Mouse (Mus musculus) left cerebral cortex, adult 18-20 months (tissue): ENCODE results near the gene Ttc37. TPM values are rescaled to one million over a fixed set of nuclear protein-coding genes. Genes with fewer than 3 reads are reported as not detected.
A peak's percentile ranks its signal among the peaks of the same experiment; 100 is the strongest.

Source experiments
- DNase-seq, 2 experiments: peaks; one replicate each; pipeline ENCODE4 v3.0.0; 2021 to 2022; ENCODE audit warnings: low spot score in 2 of 2, mixed read lengths in 1 of 2
- long read RNA-seq, 2 experiments: library from polyadenylated mRNA; stranded (forward); transcript quantifications; one replicate each; pipeline ENCODE4 v2.0.0; 2021
- total RNA-seq, 2 experiments: library from RNA; stranded (reverse); gene quantifications; 2 replicates each; pipeline ENCODE4 v1.2.3; 2021

Gene Ttc37
- total RNA-seq: 10 to 100 TPM; 17.9 to 21.5 TPM
- long read RNA-seq, experiment 1, full-length matches to known transcripts: 3 of 12 reads
- long read RNA-seq, experiment 1, partial matches to known transcripts: 5 of 12 reads
- long read RNA-seq, experiment 1, other reads (novel, unspliced or antisense): 4 of 12 reads
- long read RNA-seq, experiment 2, full-length matches to known transcripts: 5 of 7 reads
- long read RNA-seq, experiment 2, partial matches to known transcripts: 0 of 7 reads
- long read RNA-seq, experiment 2, other reads (novel, unspliced or antisense): 2 of 7 reads

DNA sequence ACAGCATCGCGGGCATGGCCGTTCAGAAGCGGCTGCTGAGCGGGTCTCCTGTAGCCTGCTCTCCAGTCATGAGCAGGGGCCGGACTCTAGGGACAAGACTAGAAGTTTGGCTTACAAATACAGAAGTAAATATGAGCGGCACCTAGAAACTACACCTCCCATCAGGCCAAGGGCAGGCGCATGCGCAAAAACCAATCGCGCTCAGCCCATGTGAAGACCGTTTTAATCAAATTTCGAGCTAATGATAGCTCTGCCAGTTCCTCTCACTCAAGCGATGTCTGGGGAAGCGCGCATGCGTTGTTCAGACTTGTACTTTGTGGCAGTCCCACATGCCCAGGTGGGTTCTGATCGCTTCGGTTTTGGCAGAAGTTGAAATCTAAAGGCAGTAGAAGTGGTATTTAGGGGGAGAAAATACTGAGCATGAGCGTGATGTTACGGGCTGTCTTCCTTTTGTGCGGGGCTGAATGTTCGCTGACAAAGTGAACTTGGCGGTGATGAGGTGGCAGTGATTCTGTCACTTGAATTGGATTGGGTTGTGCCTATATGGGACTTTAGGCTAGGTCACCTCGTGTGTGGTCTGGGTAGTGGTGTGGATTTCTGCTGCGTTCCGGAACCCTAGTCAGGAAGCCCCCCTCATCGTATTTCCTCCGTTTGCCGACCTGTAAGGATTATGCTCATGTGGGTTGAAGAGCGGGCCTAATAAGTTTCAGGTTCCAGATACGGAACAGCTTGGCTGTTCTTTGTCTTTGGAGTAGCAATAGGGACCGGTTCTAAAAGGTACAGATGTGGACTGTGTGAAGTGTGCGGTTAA, at the start of gene Ttc37, which contains the start of gene Arsk:
Ttc37 (plus strand) TSS at position 242 of the 811 bp plus-strand sequence.
Arsk (minus strand) TSS at position 168 of the 811 bp plus-strand sequence.
- DNase-seq: peak; percentile 91 to 94

GRCm38 (mm10) chr13:76055391-76056232, 42.9 kb upstream of the Ttc37 start:
- peak; percentile 41 to 44 for DNase-seq

GRCm38 (mm10) chr13:76056261-76056724, 42.2 kb upstream of the Ttc37 start:
- peak; percentile 73 to 86 for DNase-seq

DNA sequence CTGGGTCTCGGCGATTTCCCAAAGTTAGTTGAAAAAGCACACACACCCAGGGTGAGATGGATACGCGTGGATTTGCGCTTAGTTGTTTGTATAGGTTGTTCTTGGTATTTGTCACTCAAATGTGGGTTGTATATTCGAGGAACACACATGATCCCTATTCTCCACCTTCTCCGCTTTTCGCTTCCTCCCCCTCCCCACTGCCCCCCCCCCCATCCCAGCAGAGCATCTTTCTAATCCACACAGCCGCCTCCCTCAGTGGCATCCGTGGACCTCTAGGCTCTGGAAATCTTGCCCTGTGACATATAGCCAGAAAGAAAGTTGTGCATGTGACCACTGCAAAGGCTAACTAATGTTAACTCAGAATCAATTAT, 41.7 kb upstream of the Ttc37 start, which contains the start of gene Gpr150:
Gpr150 (minus strand) TSS at position 101 of the 371 bp plus-strand sequence.
- DNase-seq: no peak

DNA sequence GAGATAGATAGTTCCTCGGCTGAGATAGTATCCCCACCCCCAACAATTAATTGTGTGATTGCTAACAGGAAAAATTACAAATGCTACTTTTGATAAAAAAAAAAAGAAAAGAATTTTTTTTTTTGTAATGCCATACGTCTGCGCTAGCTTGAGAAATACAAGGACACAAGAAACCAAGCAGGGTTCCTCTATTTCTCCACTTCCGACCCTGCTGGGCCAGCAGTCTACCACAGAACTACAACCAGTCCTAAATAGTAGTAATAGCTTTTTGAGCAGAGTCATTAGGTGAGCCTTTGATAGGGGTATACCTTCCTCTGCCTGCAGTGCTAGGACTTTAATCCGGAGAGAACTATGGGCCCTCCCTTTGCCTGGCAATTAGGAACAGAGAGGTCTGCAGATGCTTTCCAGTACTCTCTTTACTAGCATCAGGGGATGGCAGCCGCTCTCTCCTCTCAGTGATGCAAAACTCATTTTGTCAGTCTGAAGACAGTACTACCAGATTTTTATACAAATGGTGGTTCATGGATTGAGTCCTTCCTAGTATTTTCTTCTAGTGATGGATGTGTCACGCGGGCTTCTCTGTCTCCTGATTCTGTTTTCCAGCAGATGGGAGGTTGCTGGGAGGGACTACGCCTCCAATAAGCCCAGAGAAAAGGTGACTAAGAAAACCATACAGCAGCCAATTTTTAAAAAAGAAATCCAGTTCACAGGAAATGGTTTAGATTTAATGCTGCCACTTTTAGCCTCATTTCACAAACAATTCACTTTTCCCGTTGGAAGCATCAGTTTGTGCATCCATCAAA, 41.1 kb upstream of the Ttc37 start:
- DNase-seq: peak; percentile 44 to 50

- no peak for DNase-seq
These were observed 38.9 kb upstream of the Ttc37 start for GRCm38 (mm10) chr13:76059591-76059990.

GRCm38 (mm10) chr13:76062126-76062525, 36.4 kb upstream of the Ttc37 start:
- no peak for DNase-seq

- DNase-seq: no peak
These were observed 36.0 kb upstream of the Ttc37 start for GRCm38 (mm10) chr13:76062569-76062968.

DNA sequence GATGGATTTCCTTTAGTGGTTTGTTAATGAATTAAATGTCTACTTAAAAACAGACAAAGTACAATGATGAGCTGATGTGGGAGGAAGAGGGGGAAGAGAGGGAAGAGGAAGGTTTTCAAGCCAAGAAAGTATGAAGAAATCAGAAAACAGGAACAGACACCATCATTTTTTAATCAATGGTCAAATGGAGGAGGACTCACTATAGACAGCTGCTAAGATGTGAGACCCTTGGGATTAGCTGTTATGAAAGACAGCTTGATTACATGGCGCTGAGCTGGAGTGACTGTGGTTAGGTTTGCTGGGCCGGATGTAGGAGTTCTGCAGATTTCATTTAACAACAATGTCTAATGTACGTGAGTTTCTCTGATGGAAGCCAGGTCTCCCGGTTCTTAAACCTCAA, 35.0 kb upstream of the Ttc37 start:
- DNase-seq: no peak

- no peak for DNase-seq
These were observed 34.1 kb upstream of the Ttc37 start for GRCm38 (mm10) chr13:76064363-76064945.

GRCm38 (mm10) chr13:76074323-76074722, 24.2 kb upstream of the Ttc37 start:
- DNase-seq: no peak

- peak in 1 of 2 experiments; percentile 43 for DNase-seq
These were observed 430 bp upstream of the Ttc37 start for GRCm38 (mm10) chr13:76098116-76098492.

DNA sequence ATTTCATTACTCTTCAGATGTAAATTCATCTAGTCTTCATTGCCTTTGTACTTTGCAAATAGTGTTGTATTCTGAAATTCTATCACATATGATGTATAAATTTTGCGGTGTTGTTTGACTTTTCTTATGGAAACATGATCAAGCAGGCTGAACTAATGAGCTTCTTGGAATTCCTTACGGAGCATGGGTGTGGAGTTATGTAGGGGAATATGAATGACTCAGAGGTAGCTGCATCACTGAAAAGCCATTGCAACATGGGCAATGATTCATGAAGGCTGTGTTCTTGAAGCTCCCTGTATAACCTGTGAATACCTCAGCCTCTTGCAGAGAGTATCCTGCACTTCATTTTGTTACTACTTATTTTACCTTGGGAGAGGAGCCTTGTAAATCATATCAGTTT, 3.5 kb downstream of the Ttc37 start:
- DNase-seq: no peak

- no peak for DNase-seq
These were observed 10.7 kb downstream of the Ttc37 start for GRCm38 (mm10) chr13:76109069-76109824.

DNA sequence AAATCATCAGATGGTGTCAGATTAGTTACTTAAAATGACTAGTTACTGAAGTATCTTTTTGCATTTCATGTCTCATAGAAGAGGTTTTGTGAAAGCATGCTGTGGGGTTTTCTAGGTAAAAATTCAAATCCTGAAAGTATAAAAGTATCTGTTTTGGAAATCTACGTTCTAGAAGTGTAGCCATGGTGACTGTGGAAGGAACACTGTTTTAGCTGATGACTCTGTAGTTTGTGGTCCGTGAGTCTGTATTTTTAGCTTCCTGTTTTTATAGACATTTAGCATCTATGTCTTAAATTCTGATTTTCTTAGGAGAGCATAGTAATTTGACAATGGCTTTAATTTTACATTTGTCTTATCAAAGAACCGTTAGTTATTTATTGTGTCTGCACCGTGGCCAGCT, 30.3 kb downstream of the Ttc37 start:
- DNase-seq: no peak

- no peak for DNase-seq
These were observed 33.9 kb downstream of the Ttc37 start for GRCm38 (mm10) chr13:76132415-76132814.

- DNase-seq: no peak
These were observed 40.3 kb downstream of the Ttc37 start for GRCm38 (mm10) chr13:76138862-76139261.

GRCm38 (mm10) chr13:76141117-76141808, 42.7 kb downstream of the Ttc37 start:
- no peak for DNase-seq

GRCm38 (mm10) chr13:76150483-76150882, 51.9 kb downstream of the Ttc37 start:
- DNase-seq: no peak
